Mouse (Mus musculus) hindbrain, embryonic 13.5 days (tissue): ENCODE measurements around the gene Cped1. TPM values are rescaled to one million over a fixed set of nuclear protein-coding genes. Genes with fewer than 3 reads are reported as not detected.
"Not testable (repeated sequence)": the region's sequence is repeated elsewhere in the genome, so short reads cannot be mapped to it uniquely, and the experiment has no call there.

Source experiments
- ATAC-seq: fragments of 200-750 bp; cut with Nextera tagmentation; 2 replicates; pipeline ENCODE4 v1.8.0; 2017; ENCODE audit warnings: moderate TSS enrichment; ENCODE audit not compliant: low FRiP score
- H3K27ac ChIP-seq: fragments of 300-500 bp; sonication (generic); 2 replicates; pipeline ENCODE4 v1.5.1; 2015; ENCODE audit warnings: inconsistent platforms, mild to moderate bottlenecking, moderate library complexity
- H3K27me3 ChIP-seq: fragments of 300-500 bp; sonication (generic); 2 replicates; pipeline ENCODE4 v1.6.1; 2015; ENCODE audit warnings: mild to moderate bottlenecking, inconsistent platforms
- H3K36me3 ChIP-seq: fragments of 300-500 bp; sonication (generic); 2 replicates; pipeline ENCODE4 v1.6.1; 2015; ENCODE audit warnings: mild to moderate bottlenecking, inconsistent platforms
- H3K4me1 ChIP-seq: fragments of 300-500 bp; sonication (generic); replicated peaks from 2 replicates; pipeline ENCODE4 v1.6.1; 2015; ENCODE audit warnings: inconsistent platforms
- H3K4me2 ChIP-seq: fragments of 300-500 bp; sonication (generic); 2 replicates; pipeline ENCODE4 v1.6.1; 2015; ENCODE audit warnings: inconsistent platforms, mild to moderate bottlenecking, moderate library complexity
- H3K4me3 ChIP-seq: fragments of 300-500 bp; sonication (generic); 2 replicates; pipeline ENCODE4 v1.5.1; 2015; ENCODE audit warnings: mild to moderate bottlenecking, inconsistent platforms
- H3K9ac ChIP-seq: fragments of 300-500 bp; sonication (generic); 2 replicates; pipeline ENCODE4 v1.6.1; 2015; ENCODE audit warnings: mild to moderate bottlenecking, inconsistent platforms
- H3K9me3 ChIP-seq: fragments of 300-500 bp; sonication (generic); 2 replicates; pipeline ENCODE4 v1.6.1; 2016; ENCODE audit warnings: inconsistent platforms
- WGBS: fragments of 180-500 bp; shearing (Covaris S2); methylation state at CpG from one replicate; pipeline ENCODE4 v1.1.7; 2015; 5-methylcytosine and 5-hydroxymethylcytosine counted together
- polyA plus RNA-seq: library from polyadenylated mRNA; unstranded; fragments of >200 nt; fragmentation: Nextera tagmentation; extraction: Ambion mirVana; gene quantifications from 2 replicates; pipeline ENCODE4 v1.2.1, GENCODE M21; 2015

Cped1 gene
- polyA plus RNA-seq, 1 experiment from 2014 or later, result 4.3 TPM

GRCm38 (mm10) chr6:22035895-22036294 lies 50.2 kb downstream of the Cped1 start:
- Histone ChIP-seq H3K9ac (no peak overlapping the region), H3K9me3 (no peaks in the 10 kb centered on the region), H3K27ac (no peak overlapping the region), H3K4me3 (no peak overlapping the region), H3K4me2 (no peak overlapping the region), H3K27me3 (no peaks in the 10 kb centered on the region), H3K4me1 (peaks cover 7% of the 10 kb centered on the region; the same call in 1 of the 2 replicates), H3K36me3 (no peaks in the 10 kb centered on the region)
- no peak for ATAC-seq
- WGBS, result 87% methylated on average over 3 of the region's 3 CpGs

DNA sequence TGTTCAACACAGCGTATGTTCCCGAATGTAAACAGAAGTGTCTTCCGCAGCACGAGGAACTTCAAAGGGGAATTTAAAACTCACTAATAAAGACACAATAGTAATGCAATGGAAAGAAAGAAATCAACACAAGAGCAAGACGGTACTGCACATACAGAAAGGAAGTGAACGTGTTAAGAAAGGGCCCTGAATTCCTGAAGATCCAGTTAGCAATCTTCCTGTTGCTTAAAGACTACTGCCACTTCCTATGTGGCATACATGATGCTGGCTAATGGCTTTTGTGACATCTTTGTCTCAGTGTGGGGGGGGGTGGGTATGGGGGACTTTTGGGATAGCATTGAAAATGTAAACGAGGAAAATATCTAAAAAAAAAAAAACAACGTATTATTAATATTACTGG lies 50.7 kb downstream of the Cped1 start:
- Histone ChIP-seq H3K36me3 (no peaks in the 10 kb centered on the region), H3K4me1 (peaks cover 7% of the 10 kb centered on the region; the same call in 1 of the 2 replicates), H3K9me3 (no peaks in the 10 kb centered on the region), H3K27me3 (no peaks in the 10 kb centered on the region), H3K4me3 (no peak overlapping the region), H3K9ac (no peak overlapping the region), H3K4me2 (no peak overlapping the region), H3K27ac (no peak overlapping the region)
- WGBS, result 81% methylated on average over 8 of the region's 8 CpGs
- no peak for ATAC-seq

DNA sequence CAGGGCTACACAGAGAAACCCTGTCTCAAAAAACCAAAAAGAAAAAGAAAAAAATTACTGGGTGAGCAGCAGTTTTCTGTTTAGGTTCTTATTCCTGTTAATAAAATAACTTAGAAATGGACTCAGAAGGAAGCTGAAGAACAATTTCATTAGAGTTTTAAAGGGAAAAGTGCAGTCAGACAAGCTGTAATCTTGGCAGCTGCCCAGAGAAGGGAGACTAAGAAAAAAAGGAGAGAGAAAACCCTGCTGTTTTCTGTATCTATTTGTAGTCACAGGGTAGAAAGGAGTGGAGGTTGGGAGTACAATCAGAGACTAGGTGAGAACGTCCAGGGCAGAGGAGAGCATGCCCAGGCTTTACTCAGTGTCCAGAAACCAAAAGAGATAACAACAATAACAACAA lies 51.2 kb downstream of the Cped1 start:
- no peak overlapping the region for H3K4me2 ChIP-seq
- no peaks in the 10 kb centered on the region for H3K27me3 ChIP-seq
- H3K27ac ChIP-seq, result no peak overlapping the region
- no peak overlapping the region for H3K4me3 ChIP-seq
- no peak overlapping the region for H3K9ac ChIP-seq
- no peak for ATAC-seq
- H3K9me3 ChIP-seq, result no peaks in the 10 kb centered on the region
- 62% methylated on average over 1 of the region's 1 CpGs for WGBS
- no peaks in the 10 kb centered on the region for H3K36me3 ChIP-seq
- peaks cover 7% of the 10 kb centered on the region; the same call in 1 of the 2 replicates for H3K4me1 ChIP-seq

DNA sequence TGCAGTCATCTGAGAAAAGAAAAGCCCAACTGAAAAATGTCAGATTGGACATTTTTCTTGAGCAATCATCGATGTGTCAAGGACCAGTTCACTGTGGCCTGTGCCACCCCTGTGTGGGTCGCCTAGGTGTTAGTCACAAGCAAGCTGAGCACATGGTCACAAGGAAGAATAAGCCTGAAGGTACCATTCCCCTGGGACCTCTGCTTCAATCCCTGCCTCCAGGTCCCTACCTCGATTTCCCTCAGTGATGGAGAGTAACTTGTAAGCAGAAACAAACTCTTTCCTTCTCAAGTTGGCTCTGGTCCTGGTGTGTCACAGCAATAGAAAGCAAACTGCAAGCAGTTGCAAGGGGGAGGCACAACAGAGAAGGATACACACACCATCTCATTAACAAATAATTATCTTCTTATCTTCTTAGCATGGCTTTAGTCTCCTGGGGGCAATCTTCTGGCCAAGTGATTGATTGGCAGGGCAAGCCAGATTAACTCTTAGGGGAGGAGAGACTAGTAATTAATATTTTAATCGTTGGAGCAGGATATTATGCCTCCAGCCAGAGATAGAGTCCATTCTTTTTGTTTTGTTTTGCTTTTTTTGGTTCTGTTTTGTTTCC lies 51.8 kb downstream of the Cped1 start:
- H3K36me3 ChIP-seq, result no peaks in the 10 kb centered on the region
- H3K4me3 ChIP-seq, result no peak overlapping the region
- H3K27me3 ChIP-seq, result no peaks in the 10 kb centered on the region
- 56% methylated on average over 4 of the region's 4 CpGs for WGBS
- no peak; the same call in 1 of the 2 replicates for ATAC-seq
- peaks cover 7% of the 10 kb centered on the region; the same call in 1 of the 2 replicates for H3K4me1 ChIP-seq
- no peak overlapping the region for H3K9ac ChIP-seq
- no peak overlapping the region for H3K4me2 ChIP-seq
- H3K27ac ChIP-seq, result no peak overlapping the region
- H3K9me3 ChIP-seq, result no peaks in the 10 kb centered on the region

DNA sequence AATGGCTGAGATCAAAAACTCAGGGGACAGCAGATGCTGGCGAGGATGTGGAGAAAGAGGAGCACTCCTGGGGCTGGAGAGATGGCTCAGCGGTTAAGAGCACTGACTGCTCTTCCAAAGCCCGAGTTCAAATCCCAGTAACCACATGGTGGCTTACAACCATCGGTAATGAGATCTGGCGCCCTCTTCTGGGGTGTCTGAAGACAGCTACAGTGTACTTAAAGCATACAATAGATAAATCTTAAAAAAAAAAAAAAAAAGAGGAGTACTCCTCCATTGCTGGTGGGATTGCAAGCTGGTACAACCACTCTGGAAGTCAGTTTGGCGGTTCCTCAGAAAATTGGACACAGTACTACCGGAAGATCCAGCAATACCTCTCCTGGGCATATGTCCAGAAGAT lies 54.0 kb downstream of the Cped1 start:
- H3K36me3 ChIP-seq, ATAC-seq, H3K9ac ChIP-seq, H3K4me1 ChIP-seq, H3K4me2 ChIP-seq, H3K27me3 ChIP-seq, H3K27ac ChIP-seq, H3K4me3 ChIP-seq, H3K9me3 ChIP-seq: not testable (repeated sequence)
- WGBS, result 67% methylated on average over 7 of the region's 7 CpGs

DNA sequence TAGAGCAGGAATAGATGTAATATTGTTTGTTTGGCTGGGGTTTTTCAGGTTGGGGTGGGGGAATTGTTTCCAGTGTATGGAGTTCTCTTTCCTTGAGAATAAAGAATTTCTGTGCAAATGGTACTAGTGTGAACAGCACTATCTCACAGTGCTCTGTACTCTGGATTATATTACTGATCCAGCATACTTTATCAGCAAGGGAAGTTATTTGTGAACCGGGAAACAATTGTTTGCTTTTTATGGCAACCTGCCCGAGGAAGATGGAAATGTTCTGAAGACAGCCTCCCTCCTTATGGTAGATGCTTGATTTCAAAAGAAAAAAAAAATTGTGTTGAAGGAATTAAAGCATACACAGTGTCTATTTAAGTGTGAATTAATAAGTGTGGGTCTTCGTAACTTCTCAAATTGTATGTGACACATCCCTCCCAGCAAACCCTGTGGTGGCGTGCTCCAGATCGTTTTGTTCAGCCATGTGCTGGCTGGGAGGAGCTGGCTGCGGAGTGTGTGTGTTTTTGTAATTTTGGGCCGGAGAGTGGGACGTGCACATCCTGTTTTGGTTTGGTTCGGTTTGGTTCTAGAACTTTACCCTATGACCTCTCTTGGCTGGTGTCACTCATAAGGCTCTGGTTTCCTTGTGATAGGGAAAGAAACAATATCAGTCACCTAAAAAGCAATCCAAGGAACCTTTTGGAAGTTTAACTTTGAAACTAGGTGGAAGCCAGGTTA lies 59.3 kb downstream of the Cped1 start:
- Histone ChIP-seq H3K27ac (no peak overlapping the region), H3K27me3 (0 out of 2 replicates have a peak, but pooled peaks cover 2% of the 10 kb centered on the region), H3K36me3 (no peaks in the 10 kb centered on the region), H3K9ac (no peak overlapping the region), H3K4me2 (no peak overlapping the region), H3K4me3 (no peak overlapping the region), H3K9me3 (no peaks in the 10 kb centered on the region), H3K4me1 (no peaks in the 10 kb centered on the region)
- ATAC-seq, result no peak
- 85% methylated on average over 9 of the region's 9 CpGs for WGBS

GRCm38 (mm10) chr6:22047101-22047500 lies 61.4 kb downstream of the Cped1 start:
- Histone ChIP-seq H3K27me3 (0 out of 2 replicates have a peak, but pooled peaks cover 2% of the 10 kb centered on the region), H3K4me2 (no peak overlapping the region), H3K27ac (no peak overlapping the region), H3K9ac (no peak overlapping the region), H3K36me3 (no peaks in the 10 kb centered on the region), H3K9me3 (no peaks in the 10 kb centered on the region; the same call in 1 of the 2 replicates), H3K4me1 (no peaks in the 10 kb centered on the region), H3K4me3 (no peak overlapping the region)
- ATAC-seq, result no peak
- WGBS, result 91% methylated on average over 2 of the region's 2 CpGs

DNA sequence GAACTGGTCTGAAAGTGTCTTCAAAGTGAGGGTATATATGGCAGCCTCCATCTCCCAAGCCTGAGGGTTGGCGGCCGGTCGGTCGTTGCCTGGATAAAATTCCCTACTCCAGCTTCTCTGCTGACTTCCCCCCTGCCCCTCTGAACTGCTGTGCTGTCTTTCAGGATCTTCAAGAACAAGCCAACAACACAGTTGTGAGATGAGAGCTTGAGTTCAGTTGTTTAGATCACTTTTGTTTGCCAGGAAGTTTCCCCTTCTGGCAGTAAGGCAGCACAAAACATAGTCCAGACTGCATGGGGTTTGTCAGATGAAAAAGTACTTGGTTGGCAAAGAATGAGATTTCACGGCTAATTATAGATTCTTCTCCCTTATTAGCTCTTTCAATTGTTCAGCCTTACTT lies 63.4 kb downstream of the Cped1 start:
- 34% methylated on average over 5 of the region's 5 CpGs for WGBS
- no peaks in the 10 kb centered on the region; the same call in 1 of the 2 replicates for H3K9me3 ChIP-seq
- H3K27ac ChIP-seq, result no peak overlapping the region
- H3K4me3 ChIP-seq, result no peak overlapping the region
- H3K4me1 ChIP-seq, result no peaks in the 10 kb centered on the region
- H3K27me3 ChIP-seq, result 0 out of 2 replicates have a peak, but pooled peaks cover 2% of the 10 kb centered on the region
- no peak for ATAC-seq
- H3K9ac ChIP-seq, result no peak overlapping the region
- H3K36me3 ChIP-seq, result no peaks in the 10 kb centered on the region
- H3K4me2 ChIP-seq, result no peak overlapping the region

DNA sequence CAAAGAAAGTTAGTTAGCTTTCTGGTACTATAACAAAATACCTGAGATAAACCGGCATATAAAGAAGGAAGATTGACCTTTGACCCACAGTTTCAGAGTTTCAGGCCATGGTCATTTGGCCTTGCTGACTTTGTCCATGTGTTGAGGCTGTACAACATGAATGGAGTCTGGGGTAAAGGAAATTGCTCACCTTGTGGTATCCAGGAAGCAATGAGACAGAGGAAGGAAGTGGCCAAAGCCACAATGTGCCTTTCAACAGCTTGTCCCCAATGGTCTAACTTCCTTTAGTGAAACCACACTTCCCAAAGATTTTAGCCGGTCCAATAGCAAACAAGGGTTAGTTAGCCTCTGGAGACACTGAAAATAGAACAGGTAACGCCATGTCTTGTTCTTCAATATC lies 65.8 kb downstream of the Cped1 start:
- Histone ChIP-seq H3K9ac (no peak overlapping the region), H3K4me3 (no peak overlapping the region), H3K36me3 (no peaks in the 10 kb centered on the region), H3K27ac (no peak overlapping the region), H3K27me3 (0 out of 2 replicates have a peak, but pooled peaks cover 2% of the 10 kb centered on the region), H3K4me1 (no peaks in the 10 kb centered on the region), H3K4me2 (no peak overlapping the region), H3K9me3 (no peaks in the 10 kb centered on the region; the same call in 1 of the 2 replicates)
- WGBS, result 92% methylated on average over 3 of the region's 3 CpGs
- no peak for ATAC-seq

GRCm38 (mm10) chr6:22053014-22053413 lies 67.3 kb downstream of the Cped1 start:
- H3K27me3 ChIP-seq, result no peaks in the 10 kb centered on the region
- H3K4me2 ChIP-seq, result no peak overlapping the region
- no peaks in the 10 kb centered on the region for H3K4me1 ChIP-seq
- no peaks in the 10 kb centered on the region; the same call in 1 of the 2 replicates for H3K9me3 ChIP-seq
- no peak overlapping the region for H3K4me3 ChIP-seq
- no peak for ATAC-seq
- H3K27ac ChIP-seq, result no peak overlapping the region
- no peak overlapping the region for H3K9ac ChIP-seq
- WGBS, result 93% methylated on average over 3 of the region's 3 CpGs
- no peaks in the 10 kb centered on the region for H3K36me3 ChIP-seq

- Histone ChIP-seq H3K36me3 (no peaks in the 10 kb centered on the region), H3K4me2 (no peak overlapping the region), H3K4me1 (no peaks in the 10 kb centered on the region), H3K9ac (no peak overlapping the region), H3K27me3 (no peaks in the 10 kb centered on the region), H3K27ac (no peak overlapping the region), H3K4me3 (no peak overlapping the region), H3K9me3 (no peaks in the 10 kb centered on the region)
- ATAC-seq, result no peak
- WGBS, result 83% methylated on average over 4 of the region's 4 CpGs
Measured at GRCm38 (mm10) chr6:22064341-22064740, 78.6 kb downstream of the Cped1 start.

GRCm38 (mm10) chr6:22070603-22071322 lies 85.0 kb downstream of the Cped1 start:
- Histone ChIP-seq H3K27me3 (no peaks in the 10 kb centered on the region), H3K27ac (no peak overlapping the region), H3K9me3 (no peaks in the 10 kb centered on the region), H3K9ac (no peak overlapping the region), H3K4me2 (0 out of 2 replicates have a peak overlapping the region, but pooled peaks have one; percentile 28), H3K4me1 (no peaks in the 10 kb centered on the region), H3K4me3 (no peak overlapping the region), H3K36me3 (no peaks in the 10 kb centered on the region)
- 0 out of 2 replicates have a peak, but pooled peaks have one; percentile 28 for ATAC-seq
- 78% methylated on average over 15 of the region's 15 CpGs for WGBS
